Mouse (Mus musculus): Measurements from ENCODE around the gene Rbx1.

- TF ChIP-seq ETS1 (conservative IDR thresholded peaks at IDR 0.05; ENCODE audit: low read depth, low read length): no peak
- TF ChIP-seq EP300 (IDR thresholded peaks at IDR 0.05; ENCODE audit: low read length): no peak
- TF ChIP-seq MAX (IDR thresholded peaks at IDR 0.05; ENCODE audit: low read length): no peak
- TF ChIP-seq ZKSCAN1 (IDR thresholded peaks at IDR 0.05; ENCODE audit: borderline replicate concordance, low read depth, low read length): no peak
- no peak for TF ChIP-seq USF1 (IDR thresholded peaks at IDR 0.05; ENCODE audit: low read depth, low read length)
- TF ChIP-seq ELF1 (IDR thresholded peaks at IDR 0.05; ENCODE audit: low read depth, low read length): no peak
- no peak for TF ChIP-seq TBP (conservative IDR thresholded peaks at IDR 0.05; ENCODE audit: low read depth, low read length)
- no peak for TF ChIP-seq CTCF (conservative IDR thresholded peaks at IDR 0.05 in 1 of 2, IDR thresholded peaks at IDR 0.05 in 1 of 2; ENCODE audit: low read depth in 2 of 2, low read length in 2 of 2)
- no peak for TF ChIP-seq E2F4 (IDR thresholded peaks at IDR 0.05; ENCODE audit: insufficient replicate concordance, low read depth, low read length)
- TF ChIP-seq NELFE (IDR thresholded peaks at IDR 0.05; ENCODE audit: low read depth, low read length): no peak
- TF ChIP-seq MAFK (IDR thresholded peaks at IDR 0.05; ENCODE audit: insufficient replicate concordance, low read length): no peak
- TF ChIP-seq MAZ (IDR thresholded peaks at IDR 0.05; ENCODE audit: low read depth, low read length): no peak
Observed at GRCm38 (mm10) chr15:81431195-81431594, 34.9 kb upstream of the Rbx1 start.

Measured in CH12.LX (cell line).